Mouse (Mus musculus) neural tube, embryonic 13.5 days (tissue): ENCODE results near the gene Pzp. TPM values are rescaled to one million over a fixed set of nuclear protein-coding genes. Genes with fewer than 3 reads are reported as not detected.

Experiments
- ATAC-seq: fragments of 200-750 bp; cut with Nextera tagmentation; 2 replicates; pipeline ENCODE4 v1.8.0; 2017; ENCODE audit warnings: low read depth, mild to moderate bottlenecking, moderate TSS enrichment, moderate library complexity
- H3K27ac ChIP-seq: fragments of 300-500 bp; sonication (generic); replicated peaks from 2 replicates; pipeline ENCODE4 v1.5.1; 2015; ENCODE audit warnings: moderate library complexity, mild to moderate bottlenecking, inconsistent platforms
- H3K27me3 ChIP-seq: fragments of 300-500 bp; sonication (generic); 2 replicates; pipeline ENCODE4 v1.6.1; 2015; ENCODE audit warnings: mild to moderate bottlenecking, inconsistent platforms
- H3K36me3 ChIP-seq: fragments of 300-500 bp; sonication (generic); 2 replicates; pipeline ENCODE4 v1.6.1; 2015; ENCODE audit warnings: mild to moderate bottlenecking, inconsistent platforms
- H3K4me1 ChIP-seq: fragments of 300-500 bp; sonication (generic); replicated peaks from 2 replicates; pipeline ENCODE4 v1.6.1; 2015; ENCODE audit warnings: inconsistent platforms
- H3K4me2 ChIP-seq: fragments of 300-500 bp; sonication (generic); 2 replicates; pipeline ENCODE4 v1.6.1; 2015; ENCODE audit warnings: inconsistent platforms, mild to moderate bottlenecking, moderate library complexity
- H3K4me3 ChIP-seq: fragments of 300-500 bp; sonication (generic); 2 replicates; pipeline ENCODE4 v1.5.1; 2015; ENCODE audit warnings: mild to moderate bottlenecking, inconsistent platforms
- H3K9ac ChIP-seq: fragments of 300-500 bp; sonication (generic); 2 replicates; pipeline ENCODE4 v1.6.1; 2015; ENCODE audit warnings: moderate library complexity, mild to moderate bottlenecking, inconsistent platforms
- H3K9me3 ChIP-seq: fragments of 300-500 bp; sonication (generic); 2 replicates; pipeline ENCODE4 v1.6.1; 2016; ENCODE audit warnings: inconsistent platforms
- WGBS: fragments of 180-500 bp; shearing (Covaris S2); methylation state at CpG from one replicate; pipeline ENCODE4 v1.1.7; 2015; 5-methylcytosine and 5-hydroxymethylcytosine counted together
- polyA plus RNA-seq: library from polyadenylated mRNA; unstranded; fragments of >200 nt; fragmentation: Nextera tagmentation; extraction: Ambion mirVana; gene quantifications from 2 replicates; pipeline ENCODE4 v1.2.1, GENCODE M21; 2015

Pzp gene
- polyA plus RNA-seq, 1 experiment from 2014 or later: 0.21 TPM

GRCm38 (mm10) chr6:128474112-128474511 is 52.4 kb downstream of the Pzp start:
- Histone ChIP-seq H3K9ac (no peak overlapping the region), H3K27me3 (no peaks in the 10 kb centered on the region), H3K4me2 (no peak overlapping the region), H3K9me3 (no peaks in the 10 kb centered on the region; the same call in 1 of the 2 replicates), H3K27ac (no peak overlapping the region), H3K36me3 (no peaks in the 10 kb centered on the region), H3K4me1 (no peaks in the 10 kb centered on the region), H3K4me3 (no peak overlapping the region)
- 91% methylated on average over 6 of the region's 6 CpGs for WGBS
- no peak for ATAC-seq

- Histone ChIP-seq H3K4me2 (no peak overlapping the region), H3K9me3 (no peaks in the 10 kb centered on the region), H3K4me3 (no peak overlapping the region), H3K36me3 (no peaks in the 10 kb centered on the region), H3K4me1 (no peaks in the 10 kb centered on the region), H3K27me3 (no peaks in the 10 kb centered on the region), H3K9ac (no peak overlapping the region), H3K27ac (no peak overlapping the region)
- ATAC-seq: no peak
- WGBS: 6% methylated on average over 11 of the region's 12 CpGs
Observed at GRCm38 (mm10) chr6:128469451-128469850, 57.1 kb downstream of the Pzp start.

- no peak overlapping the region for H3K9ac ChIP-seq
- no peaks in the 10 kb centered on the region for H3K4me1 ChIP-seq
- H3K27ac ChIP-seq: no peak overlapping the region
- H3K4me3 ChIP-seq: no peak overlapping the region
- no peaks in the 10 kb centered on the region for H3K9me3 ChIP-seq
- no peak overlapping the region for H3K4me2 ChIP-seq
- ATAC-seq: no peak
- no peaks in the 10 kb centered on the region for H3K27me3 ChIP-seq
- 49% methylated on average over 2 of the region's 2 CpGs for WGBS
- H3K36me3 ChIP-seq: no peaks in the 10 kb centered on the region
Observed at GRCm38 (mm10) chr6:128467298-128467697, 59.2 kb downstream of the Pzp start.

- no peaks in the 10 kb centered on the region for H3K9me3 ChIP-seq
- H3K27ac ChIP-seq: no peak overlapping the region
- H3K4me1 ChIP-seq: no peaks in the 10 kb centered on the region
- 61% methylated on average over 3 of the region's 3 CpGs for WGBS
- no peaks in the 10 kb centered on the region for H3K27me3 ChIP-seq
- no peak overlapping the region for H3K4me3 ChIP-seq
- H3K4me2 ChIP-seq: no peak overlapping the region
- ATAC-seq: no peak
- H3K9ac ChIP-seq: no peak overlapping the region
- no peaks in the 10 kb centered on the region for H3K36me3 ChIP-seq
Observed at GRCm38 (mm10) chr6:128466563-128466962, 60.0 kb downstream of the Pzp start.

GRCm38 (mm10) chr6:128466043-128466442 is 60.5 kb downstream of the Pzp start:
- H3K27ac ChIP-seq: no peak overlapping the region
- no peak overlapping the region for H3K4me3 ChIP-seq
- no peak overlapping the region for H3K9ac ChIP-seq
- WGBS: 53% methylated on average over 7 of the region's 7 CpGs
- H3K4me1 ChIP-seq: no peaks in the 10 kb centered on the region
- no peak overlapping the region for H3K4me2 ChIP-seq
- no peaks in the 10 kb centered on the region for H3K9me3 ChIP-seq
- no peaks in the 10 kb centered on the region for H3K36me3 ChIP-seq
- H3K27me3 ChIP-seq: no peaks in the 10 kb centered on the region
- ATAC-seq: no peak

GRCm38 (mm10) chr6:128464996-128465395 is 61.5 kb downstream of the Pzp start:
- H3K36me3 ChIP-seq: no peaks in the 10 kb centered on the region
- no peaks in the 10 kb centered on the region for H3K9me3 ChIP-seq
- no peak overlapping the region for H3K9ac ChIP-seq
- H3K27me3 ChIP-seq: no peaks in the 10 kb centered on the region
- no peak overlapping the region for H3K4me3 ChIP-seq
- WGBS: 85% methylated on average over 4 of the region's 4 CpGs
- no peak overlapping the region for H3K4me2 ChIP-seq
- no peaks in the 10 kb centered on the region for H3K4me1 ChIP-seq
- ATAC-seq: no peak
- H3K27ac ChIP-seq: no peak overlapping the region

GRCm38 (mm10) chr6:128461606-128462005 is 64.9 kb downstream of the Pzp start:
- no peaks in the 10 kb centered on the region for H3K9me3 ChIP-seq
- H3K27me3 ChIP-seq: no peaks in the 10 kb centered on the region
- no peak for ATAC-seq

GRCm38 (mm10) chr6:128460729-128461503 is 65.6 kb downstream of the Pzp start:
- Histone ChIP-seq H3K4me1 (no peaks in the 10 kb centered on the region), H3K9ac (no peak overlapping the region), H3K27me3 (no peaks in the 10 kb centered on the region), H3K27ac (no peak overlapping the region), H3K9me3 (no peaks in the 10 kb centered on the region), H3K36me3 (no peaks in the 10 kb centered on the region), H3K4me3 (no peak overlapping the region), H3K4me2 (no peak overlapping the region)
- WGBS: 78% methylated on average over 14 of the region's 14 CpGs
- no peak; the same call in 1 of the 2 replicates for ATAC-seq

More at GRCm38 (mm10) chr6:128461606-128462005, 64.9 kb downstream of the Pzp start:
- Histone ChIP-seq H3K36me3 (no peaks in the 10 kb centered on the region), H3K4me3 (no peak overlapping the region), H3K4me1 (no peaks in the 10 kb centered on the region), H3K4me2 (no peak overlapping the region), H3K27ac (no peak overlapping the region), H3K9ac (no peak overlapping the region)

- no peaks in the 10 kb centered on the region for H3K27me3 ChIP-seq
- WGBS: 32% methylated on average over 2 of the region's 2 CpGs
- no peak for ATAC-seq
Observed at GRCm38 (mm10) chr6:128460321-128460720, 66.2 kb downstream of the Pzp start.

GRCm38 (mm10) chr6:128457186-128457585 is 69.3 kb downstream of the Pzp start:
- Histone ChIP-seq H3K27ac (no peak overlapping the region), H3K27me3 (no peaks in the 10 kb centered on the region), H3K9me3 (no peaks in the 10 kb centered on the region), H3K36me3 (no peaks in the 10 kb centered on the region), H3K4me1 (no peaks in the 10 kb centered on the region), H3K9ac (no peak overlapping the region), H3K4me2 (no peak overlapping the region), H3K4me3 (no peak overlapping the region)
- 86% methylated on average over 5 of the region's 5 CpGs for WGBS
- no peak for ATAC-seq

More at GRCm38 (mm10) chr6:128460321-128460720, 66.2 kb downstream of the Pzp start:
- H3K9me3 ChIP-seq: no peaks in the 10 kb centered on the region
- H3K4me3 ChIP-seq: no peak overlapping the region
- no peaks in the 10 kb centered on the region for H3K4me1 ChIP-seq
- no peak overlapping the region for H3K27ac ChIP-seq
- H3K9ac ChIP-seq: no peak overlapping the region
- no peak overlapping the region for H3K4me2 ChIP-seq
- H3K36me3 ChIP-seq: no peaks in the 10 kb centered on the region

GRCm38 (mm10) chr6:128455835-128456605 is 70.5 kb downstream of the Pzp start:
- no peak for ATAC-seq

GRCm38 (mm10) chr6:128447063-128447462 is 79.5 kb downstream of the Pzp start:
- Histone ChIP-seq H3K4me3 (no peak overlapping the region), H3K27me3 (no peaks in the 10 kb centered on the region), H3K4me1 (peaks cover 7% of the 10 kb centered on the region), H3K36me3 (no peaks in the 10 kb centered on the region), H3K27ac (no peak overlapping the region), H3K9ac (no peak overlapping the region), H3K9me3 (no peaks in the 10 kb centered on the region), H3K4me2 (no peak overlapping the region)
- ATAC-seq: no peak
- WGBS: 92% methylated on average over 5 of the region's 5 CpGs

More at GRCm38 (mm10) chr6:128455835-128456605, 70.5 kb downstream of the Pzp start:
- Histone ChIP-seq H3K36me3 (no peaks in the 10 kb centered on the region), H3K9ac (no peak overlapping the region), H3K4me2 (no peak overlapping the region), H3K4me3 (no peak overlapping the region), H3K27me3 (no peaks in the 10 kb centered on the region), H3K4me1 (no peaks in the 10 kb centered on the region), H3K27ac (no peak overlapping the region), H3K9me3 (no peaks in the 10 kb centered on the region)
- WGBS: 82% methylated on average over 12 of the region's 12 CpGs
